Comparison of ENCODE assay signal across 13 mouse cellular contexts in genomic region chr11:74960031-74960551, GRCm38 (mm10). TPM values are rescaled to one million over a fixed set of nuclear protein-coding genes. Genes with fewer than 3 reads are reported as not detected.
A peak's percentile ranks its signal among the peaks of the same experiment; 100 is the strongest.
DNase-seq lines count a peak whose midpoint lies in the region; ATAC-seq and TF ChIP-seq lines count a peak whose summit lies in the region.
"Had no signal": no experiment of that assay in that cellular context is flagged by ENCODE, and none has a peak within 500 bp of the region (broad histone marks: within the 10 kb centered on the region; RNA-seq: fewer than 3 reads in every experiment).

No protein-coding gene starts in this region.

- no peak for ATAC-seq in hindbrain, embryonic 12.5 days (ENCODE audit: low FRiP score)
- ATAC-seq in hindbrain, embryonic 14.5 days (ENCODE audit: low FRiP score) = no peak
- ATAC-seq: forebrain, embryonic 13.5 days had no signal

- no peak for TF ChIP-seq POLR2A in spleen, adult 2 months (IDR thresholded peaks at IDR 0.05; ENCODE audit: low read depth, low read length)

- H3K4me1 ChIP-seq in spleen, adult 2 months (ENCODE audit: control insufficient read depth, insufficient read depth, insufficient read length) = peaks cover 6% of the 10 kb centered on the region; the same call in 1 of the 2 replicates
- H3K4me1 ChIP-seq in megakaryocyte, embryonic 14.5 days = peaks cover 45% of the 10 kb centered on the region
- H3K4me1 ChIP-seq in hindbrain, embryonic 12.5 days = no peaks in the 10 kb centered on the region
- H3K4me1 ChIP-seq in hindbrain, embryonic 14.5 days (replicated peaks; ENCODE audit: control insufficient read depth, insufficient read depth, low read length) = no peaks in the 10 kb centered on the region
- H3K4me1 ChIP-seq: embryonic facial prominence, embryonic 12.5 days had no signal

- no peaks in the 10 kb centered on the region for H3K9me3 ChIP-seq in megakaryocyte, embryonic 14.5 days
- H3K9me3 ChIP-seq in hindbrain, embryonic 12.5 days (replicated peaks) = no peaks in the 10 kb centered on the region
- no peaks in the 10 kb centered on the region for H3K9me3 ChIP-seq in hindbrain, embryonic 14.5 days (ENCODE audit: control insufficient read depth, low read length)
- H3K9me3 ChIP-seq: embryonic facial prominence, embryonic 12.5 days; forebrain, embryonic 13.5 days; limb, embryonic 13.5 days had no signal

- 27% methylated on average over 9 of the region's 9 CpGs for WGBS in spleen, adult 2 months
- 98% methylated on average over 9 of the region's 9 CpGs for WGBS in hindbrain, embryonic 12.5 days
- 96% methylated on average over 9 of the region's 9 CpGs for WGBS in hindbrain, embryonic 14.5 days

- no peak for TF ChIP-seq CTCF in spleen, adult 2 months (IDR thresholded peaks at IDR 0.05; ENCODE audit: extremely low read depth, insufficient read depth, insufficient read length, insufficient replicate concordance)

- H3K4me3 ChIP-seq in spleen, adult 2 months (ENCODE audit: extremely low read depth, insufficient read depth, insufficient read length) = no peak overlapping the region
- peak overlapping the region; percentile 64 for H3K4me3 ChIP-seq in megakaryocyte, embryonic 14.5 days (replicated peaks)
- no peak overlapping the region for H3K4me3 ChIP-seq in hindbrain, embryonic 12.5 days
- H3K4me3 ChIP-seq in hindbrain, embryonic 14.5 days (replicated peaks; ENCODE audit: low read length) = no peak overlapping the region
- H3K4me3 ChIP-seq: embryonic facial prominence, embryonic 12.5 days; forebrain, embryonic 13.5 days; limb, embryonic 13.5 days had no signal

- peak overlapping the region; percentile 68; the same call in 1 of the 2 replicates for H3K27ac ChIP-seq in spleen, adult 2 months (ENCODE audit: insufficient read depth, low read length)
- H3K27ac ChIP-seq in hindbrain, embryonic 12.5 days = no peak overlapping the region
- H3K27ac ChIP-seq in hindbrain, embryonic 14.5 days = no peak overlapping the region
- H3K27ac ChIP-seq: embryonic facial prominence, embryonic 12.5 days; forebrain, embryonic 13.5 days; limb, embryonic 13.5 days had no signal

- no peak overlapping the region for H3K4me2 ChIP-seq in hindbrain, embryonic 12.5 days (replicated peaks)
- no peak overlapping the region for H3K4me2 ChIP-seq in hindbrain, embryonic 14.5 days (replicated peaks)
- H3K4me2 ChIP-seq: embryonic facial prominence, embryonic 12.5 days; forebrain, embryonic 13.5 days; limb, embryonic 13.5 days had no signal

- no peak overlapping the region for H3K9ac ChIP-seq in hindbrain, embryonic 12.5 days
- no peak overlapping the region for H3K9ac ChIP-seq in hindbrain, embryonic 14.5 days
- H3K9ac ChIP-seq: embryonic facial prominence, embryonic 12.5 days; forebrain, embryonic 13.5 days; limb, embryonic 13.5 days had no signal

- no peaks in the 10 kb centered on the region for H3K27me3 ChIP-seq in spleen, adult 2 months (ENCODE audit: control insufficient read depth, insufficient read depth, low read length)
- no peaks in the 10 kb centered on the region for H3K27me3 ChIP-seq in megakaryocyte, embryonic 14.5 days (replicated peaks)
- H3K27me3 ChIP-seq in hindbrain, embryonic 12.5 days = no peaks in the 10 kb centered on the region
- H3K27me3 ChIP-seq in hindbrain, embryonic 14.5 days (ENCODE audit: control insufficient read depth, insufficient read depth, low read length) = no peaks in the 10 kb centered on the region
- H3K27me3 ChIP-seq: embryonic facial prominence, embryonic 12.5 days; forebrain, embryonic 13.5 days; limb, embryonic 13.5 days had no signal

- no peaks in the 10 kb centered on the region for H3K36me3 ChIP-seq in spleen, adult 2 months (ENCODE audit: control insufficient read depth, insufficient read depth, low read length)
- peaks cover 27% of the 10 kb centered on the region for H3K36me3 ChIP-seq in megakaryocyte, embryonic 14.5 days (replicated peaks; ENCODE audit: low read length)
- peaks cover 8% of the 10 kb centered on the region for H3K36me3 ChIP-seq in hindbrain, embryonic 12.5 days
- H3K36me3 ChIP-seq in hindbrain, embryonic 14.5 days (replicated peaks; ENCODE audit: control insufficient read depth, insufficient read depth) = peaks cover 11% of the 10 kb centered on the region; the same call in 1 of the 2 replicates

- DNase-seq in adrenal gland, postnatal 10 days = peak; percentile 7
- no peak for DNase-seq in adrenal gland, adult (ENCODE audit: inconsistent age in 2 of 2, low spot score in 1 of 2)
- DNase-seq in spleen, adult 2 months (ENCODE audit: low read depth in 1 of 2, low spot score in 2 of 2) = peak in 1 of 2 experiments; percentile 27
- no peak for DNase-seq in spleen, postnatal 10 days (ENCODE audit: low spot score in 2 of 2)
- DNase-seq in right cerebral cortex, adult 2 months (ENCODE audit: low spot score in 2 of 2) = no peak
- DNase-seq in hindbrain, embryonic 14.5 days (ENCODE audit: low spot score) = no peak
- DNase-seq: cerebellum, adult 9-11 months; kidney, adult 9 months had no signal

RNA-seq across cellular contexts. Expression of gene Srr, which starts 34.3 kb away (rescaled TPM):
- 10 to 100 TPM; 46.4 to 52.7 TPM for total RNA-seq in adrenal gland, postnatal 10 days (2021)
- polyA plus RNA-seq in spleen, adult 2 months (2012; rRNA removed) = 3.0 and 3.3 TPM in 2 replicates
- polyA plus RNA-seq in megakaryocyte, embryonic 14.5 days (2012; ENCODE audit: insufficient read depth, low replicate concordance) = 1.3 TPM in 1 of 2 replicates, not detected in the other
- 30.2 and 34.3 TPM in 2 replicates for polyA plus RNA-seq in hindbrain, embryonic 12.5 days (2016; fragmentation: Nextera tagmentation; extraction: Ambion mirVana)
- polyA plus RNA-seq in hindbrain, embryonic 14.5 days (2014; fragmentation: Nextera tagmentation; extraction: Ambion mirVana) = 43.2 and 51.8 TPM in 2 replicates

RNA-seq across cellular contexts. Expression of gene Smg6, which starts 34.5 kb away (rescaled TPM):
- 10 to 100 TPM; 20.1 to 27.5 TPM for total RNA-seq in adrenal gland, postnatal 10 days (2021)
- 28.6 and 31.5 TPM in 2 replicates for polyA plus RNA-seq in spleen, adult 2 months (2012; rRNA removed)
- polyA plus RNA-seq in megakaryocyte, embryonic 14.5 days (2012; ENCODE audit: insufficient read depth, low replicate concordance) = 30.5 and 35.3 TPM in 2 replicates
- 23.5 and 23.6 TPM in 2 replicates for polyA plus RNA-seq in hindbrain, embryonic 12.5 days (2016; fragmentation: Nextera tagmentation; extraction: Ambion mirVana)
- 12.8 and 14.0 TPM in 2 replicates for polyA plus RNA-seq in hindbrain, embryonic 14.5 days (2014; fragmentation: Nextera tagmentation; extraction: Ambion mirVana)
